Mouse (Mus musculus) mature B cell (primary cell): ENCODE measurements around the gene Gigyf1.

ENCODE experiments used
- in situ Hi-C: fragments of 300-500 bp; cut with MboI; formaldehyde crosslinking; loops from 2 replicates; pipeline ENCODE4 v1.14.3; 2019

Gigyf1 gene

GRCm38 (mm10) chr5:137570691-137571586 lies 52.6 kb downstream of the Gigyf1 start:
- in situ Hi-C loops, result no loop called here

GRCm38 (mm10) chr5:137574470-137574901 lies 56.1 kb downstream of the Gigyf1 start:
- in situ Hi-C loops, result no loop called here
